Mouse (Mus musculus): Measurements from ENCODE around the gene Pth1r.
A peak's percentile ranks its signal among the peaks of the same experiment; 100 is the strongest.

Pth1r gene

GRCm38 (mm10) chr9:110716775-110717174 lies 30.2 kb downstream of the Pth1r start:
- DNase-seq (ENCODE audit: low read depth, low spot score) = peak; percentile 74

DNA sequence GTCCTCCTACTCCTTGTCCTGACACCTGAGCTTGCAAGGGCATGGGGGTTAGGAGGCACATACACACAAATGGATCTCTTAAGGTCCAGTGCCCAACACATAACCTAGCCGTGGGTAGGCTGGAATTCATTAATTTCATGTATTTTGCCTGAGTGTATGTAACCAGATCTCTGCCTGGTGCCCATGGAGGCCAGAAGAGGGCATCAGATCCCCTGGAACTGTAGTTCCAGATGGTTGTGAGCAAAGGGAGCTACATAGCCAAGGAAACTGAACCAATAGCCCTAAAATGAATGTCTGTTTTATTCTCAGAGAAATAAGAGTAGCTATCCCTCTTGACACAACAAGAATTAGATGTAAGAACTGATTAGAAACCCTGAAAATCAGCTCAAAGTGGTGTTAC lies 31.5 kb downstream of the Pth1r start:
- DNase-seq (ENCODE audit: low read depth, low spot score) = no peak

GRCm38 (mm10) chr9:110713389-110713788 lies 33.6 kb downstream of the Pth1r start:
- DNase-seq (ENCODE audit: low read depth, low spot score) = no peak

DNA sequence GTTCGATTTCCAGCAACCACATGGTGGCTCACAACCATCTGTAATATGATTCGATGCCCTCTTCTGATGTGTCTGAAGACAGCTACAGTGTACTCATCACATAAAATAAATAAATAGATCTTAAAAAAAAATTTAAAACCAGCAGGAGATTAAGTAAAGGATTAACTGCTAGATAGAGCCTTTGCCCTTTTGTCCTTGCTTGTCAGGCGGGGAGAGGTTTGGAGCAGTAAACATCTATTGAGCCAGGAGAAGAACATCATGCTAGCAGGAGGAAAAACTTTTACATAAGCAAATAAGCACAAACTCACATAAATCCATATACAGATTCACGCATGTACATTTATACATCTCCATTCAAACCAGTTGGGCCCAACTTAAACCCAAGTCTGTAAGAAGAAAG lies 34.4 kb downstream of the Pth1r start:
- no peak for DNase-seq (ENCODE audit: low read depth, low spot score)

DNA sequence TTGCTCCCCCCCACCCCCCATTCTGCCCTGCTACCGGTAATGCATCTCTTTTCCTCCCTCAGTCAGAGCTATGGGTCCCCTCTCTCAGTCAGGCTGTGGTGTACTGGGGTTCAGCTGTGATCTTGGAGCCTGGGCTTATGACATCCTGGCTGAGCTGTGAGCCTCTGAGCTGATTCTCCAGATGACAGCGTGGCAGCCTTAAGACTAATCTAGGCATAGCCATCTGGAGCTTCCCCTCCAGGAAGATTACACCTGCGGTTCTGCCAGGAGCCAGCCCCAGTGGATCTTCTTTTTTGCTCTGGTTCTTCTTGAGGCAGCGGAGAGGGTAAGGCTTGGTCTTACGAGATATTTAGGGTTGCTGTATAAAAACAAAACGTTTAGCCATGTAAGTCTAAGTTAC lies 34.9 kb downstream of the Pth1r start:
- DNase-seq (ENCODE audit: low read depth, low spot score) = no peak

DNA sequence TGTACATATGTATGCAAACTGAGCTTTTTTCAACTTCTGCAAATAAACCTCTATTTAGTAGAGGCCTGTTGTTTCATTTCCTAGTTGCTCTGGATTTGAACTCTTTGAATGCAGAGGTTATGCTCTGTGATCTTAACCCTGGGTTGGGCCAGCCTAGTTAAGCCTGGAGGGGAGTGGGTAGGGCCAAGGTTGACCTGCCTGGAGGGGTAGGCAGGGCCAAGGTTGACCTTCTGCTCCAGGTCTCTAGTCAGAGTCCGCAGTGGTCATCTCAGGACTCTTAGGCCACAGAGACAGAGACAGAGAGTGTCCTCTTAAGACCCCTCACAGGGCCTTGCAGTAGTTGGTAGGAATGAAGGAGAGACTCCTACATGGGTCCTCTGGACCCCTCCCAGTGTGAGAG lies 35.4 kb downstream of the Pth1r start:
- DNase-seq (ENCODE audit: low read depth, low spot score) = no peak

DNA sequence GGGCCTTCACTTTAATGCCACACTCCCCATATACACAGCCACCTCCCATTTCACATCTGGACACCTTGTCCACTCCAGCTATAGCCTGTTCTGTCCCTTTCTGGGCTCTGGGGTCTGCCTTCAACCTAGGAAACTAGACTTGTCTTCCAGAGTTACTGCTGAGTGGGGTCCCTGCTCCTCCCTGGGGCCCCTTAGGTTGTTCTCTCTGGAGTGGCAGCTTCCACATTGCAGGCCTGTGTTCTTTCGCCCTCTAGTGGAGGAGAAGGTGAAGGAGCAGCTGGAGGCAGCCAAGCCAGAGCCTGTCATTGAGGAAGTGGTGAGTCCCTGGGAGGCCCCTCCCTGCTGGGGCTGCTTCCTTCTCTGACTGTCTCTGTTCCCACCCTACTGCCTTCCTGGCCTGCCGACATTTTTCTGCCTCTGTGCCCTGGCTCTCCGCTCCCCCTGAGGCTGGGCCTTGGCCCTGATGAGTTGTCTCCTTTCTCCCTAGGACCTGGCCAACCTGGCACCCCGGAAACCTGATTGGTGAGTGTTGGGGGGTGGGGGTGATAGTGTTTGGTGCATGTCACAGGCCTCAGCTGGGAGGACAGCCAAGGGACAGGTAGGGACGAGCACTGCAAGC lies 37.2 kb downstream of the Pth1r start:
- peak; percentile 61 for DNase-seq (ENCODE audit: low read depth, low spot score)

- no peak for DNase-seq (ENCODE audit: low read depth, low spot score)
Observed at GRCm38 (mm10) chr9:110706784-110707183, 40.2 kb downstream of the Pth1r start.

DNA sequence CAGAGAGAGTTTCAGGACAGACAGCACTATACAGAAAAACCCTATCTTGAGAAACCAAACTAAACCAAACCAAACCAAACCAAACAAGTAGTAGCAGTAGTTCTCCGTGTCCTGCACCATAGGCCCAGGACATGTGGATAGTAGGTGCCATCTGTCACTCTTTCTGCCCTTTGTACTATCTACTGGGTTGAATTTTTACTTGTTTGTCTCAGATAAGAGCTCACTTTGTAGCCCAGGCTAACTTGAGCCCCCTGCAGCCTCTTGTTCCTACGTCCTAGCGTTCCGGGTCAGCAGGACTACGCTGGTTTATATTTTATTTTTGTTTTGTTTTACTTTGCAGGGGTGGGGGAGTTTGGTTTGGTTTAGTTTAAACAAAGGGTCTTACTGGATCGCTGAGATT lies 43.0 kb downstream of the Pth1r start:
- no peak for DNase-seq (ENCODE audit: low read depth, low spot score)

- no peak for DNase-seq (ENCODE audit: low read depth, low spot score)
Observed at GRCm38 (mm10) chr9:110702848-110703247, 44.1 kb downstream of the Pth1r start.

DNA sequence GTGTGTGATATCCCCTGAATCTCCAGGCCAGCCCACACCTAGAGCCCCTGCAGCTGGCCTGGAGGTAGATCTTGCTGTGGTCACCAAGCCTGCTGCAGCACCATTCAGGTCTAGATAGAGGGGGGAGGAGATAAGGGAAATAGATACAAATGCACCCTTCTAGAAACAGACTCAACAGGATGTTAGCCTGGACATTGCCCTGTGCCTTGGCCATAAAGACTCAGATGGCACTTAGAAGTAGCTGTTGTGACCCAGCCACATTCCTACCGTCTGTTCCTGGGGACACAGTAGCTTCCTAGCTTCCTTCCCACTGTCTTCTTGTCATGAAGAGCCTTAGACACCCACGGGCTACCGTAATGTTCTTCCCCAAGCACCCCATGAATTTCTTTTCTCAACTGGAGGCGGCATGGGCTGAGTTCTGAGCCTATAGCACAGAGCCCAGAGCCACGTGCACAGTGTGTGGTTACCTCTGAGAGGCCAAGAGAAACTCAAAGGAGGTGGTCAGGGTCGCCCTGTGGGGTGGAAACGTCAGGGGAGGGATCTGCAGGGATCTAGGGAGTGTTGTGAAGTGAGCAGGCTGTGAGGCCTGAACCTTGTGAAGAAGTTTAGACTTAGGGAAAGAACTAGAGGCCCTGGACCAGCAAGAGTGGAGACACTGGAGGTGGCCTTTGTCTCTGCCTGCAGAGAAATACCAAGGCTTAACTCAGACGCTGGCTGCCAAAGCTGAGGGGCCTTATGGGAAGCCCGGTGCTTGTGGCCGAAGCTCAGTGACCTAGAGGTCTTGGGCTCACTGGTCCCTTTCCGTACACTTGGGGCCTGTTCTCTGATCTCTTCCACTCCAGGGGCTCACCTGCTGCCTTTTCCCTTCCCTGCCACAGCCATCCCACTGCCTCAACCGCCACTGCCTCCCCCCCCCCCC lies 45.6 kb downstream of the Pth1r start:
- no peak for DNase-seq (ENCODE audit: low read depth, low spot score)

- no peak for DNase-seq (ENCODE audit: low read depth, low spot score)
Observed at GRCm38 (mm10) chr9:110699574-110699973, 47.4 kb downstream of the Pth1r start.

DNA sequence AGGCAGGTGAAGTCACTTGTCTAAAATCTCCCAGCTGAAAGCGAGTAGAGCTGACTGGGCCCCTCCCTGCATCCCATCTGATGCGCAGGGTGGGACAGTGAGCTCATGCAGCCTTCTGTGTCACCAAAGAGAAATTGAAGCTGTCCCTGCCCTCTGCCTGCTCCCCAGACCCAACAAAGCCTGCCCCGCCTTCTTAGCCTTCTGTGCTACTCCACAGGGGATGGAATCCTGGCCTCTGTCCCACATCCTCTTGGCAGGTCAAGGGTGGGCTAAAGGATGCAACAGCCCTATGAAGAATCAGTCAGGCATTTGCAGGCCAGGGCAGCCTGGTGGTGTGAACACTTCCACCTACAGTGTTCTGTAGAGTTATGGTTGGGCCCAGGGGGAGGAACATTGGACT lies 49.5 kb downstream of the Pth1r start:
- DNase-seq (ENCODE audit: low read depth, low spot score) = no peak

DNA sequence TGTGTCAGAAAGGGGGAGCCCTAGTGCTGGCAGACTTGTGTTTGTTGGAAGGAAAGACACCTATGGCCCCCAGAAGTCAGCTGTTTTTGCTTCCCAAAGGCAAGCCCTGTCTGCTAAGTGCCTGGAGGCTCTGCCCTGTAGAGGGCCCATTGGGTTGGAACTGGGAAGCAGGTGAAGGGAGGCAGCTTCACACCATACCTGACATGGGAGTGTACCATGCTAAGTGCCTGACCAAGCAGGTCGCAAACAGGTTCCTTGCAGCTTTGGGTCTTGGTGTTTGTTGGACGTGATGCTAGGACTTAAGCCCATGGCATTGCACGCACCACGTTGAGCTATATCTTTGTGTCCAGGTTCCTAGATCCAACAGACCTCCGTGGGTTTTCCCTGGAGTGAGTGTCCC lies 50.5 kb downstream of the Pth1r start:
- DNase-seq (ENCODE audit: low read depth, low spot score) = no peak

GRCm38 (mm10) chr9:110695165-110695755 lies 51.7 kb downstream of the Pth1r start:
- DNase-seq (ENCODE audit: low read depth, low spot score) = no peak

- no peak for DNase-seq (ENCODE audit: low read depth, low spot score)
Observed at GRCm38 (mm10) chr9:110689261-110689779, 57.6 kb downstream of the Pth1r start.

GRCm38 (mm10) chr9:110687846-110688245 lies 59.1 kb downstream of the Pth1r start:
- DNase-seq (ENCODE audit: low read depth, low spot score) = no peak

- no peak for DNase-seq (ENCODE audit: low read depth, low spot score)
Observed at GRCm38 (mm10) chr9:110687061-110687460, 59.9 kb downstream of the Pth1r start.

DNA sequence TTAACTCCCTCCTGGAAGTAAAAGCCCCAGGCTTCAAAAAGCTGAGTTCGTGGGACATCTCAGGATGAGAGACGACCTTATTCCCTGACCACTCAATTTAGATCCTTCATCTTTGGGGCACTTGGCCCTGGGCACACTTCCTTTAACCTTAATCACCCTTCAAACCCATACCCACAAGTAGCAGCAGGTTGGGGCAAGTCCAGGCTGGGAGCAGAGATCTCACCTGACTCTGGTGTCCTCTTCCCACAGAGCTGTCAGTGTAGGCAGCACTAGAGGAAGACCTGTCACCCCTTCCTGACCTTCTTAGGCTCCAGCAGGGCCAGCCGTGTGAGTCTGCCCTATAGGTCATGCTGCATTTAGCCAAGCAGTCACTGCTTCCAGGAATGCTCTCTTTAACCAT lies 60.5 kb downstream of the Pth1r start:
- DNase-seq (ENCODE audit: low read depth, low spot score) = no peak

- no peak for DNase-seq (ENCODE audit: low read depth, low spot score)
Observed at GRCm38 (mm10) chr9:110685591-110685990, 61.4 kb downstream of the Pth1r start.

DNA sequence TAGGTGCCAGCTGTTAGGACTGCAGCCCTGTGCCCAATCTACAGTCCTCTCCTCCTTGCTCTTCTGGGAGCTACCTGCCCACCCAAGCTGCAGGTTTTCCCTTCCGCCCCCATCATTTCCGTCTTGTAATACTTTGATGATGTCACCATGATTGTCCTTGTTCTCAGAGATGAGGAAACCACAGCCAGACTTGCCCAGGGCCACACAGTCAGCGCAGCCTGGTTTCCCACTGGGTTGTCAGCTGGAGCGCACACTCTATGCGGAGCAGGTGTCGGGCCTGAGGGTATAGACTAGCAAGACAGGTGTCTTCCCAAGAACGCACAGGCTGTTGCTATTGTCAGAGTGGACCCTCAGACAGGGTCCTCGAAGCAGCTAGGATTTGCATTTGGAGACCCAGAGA lies 61.8 kb downstream of the Pth1r start:
- no peak for DNase-seq (ENCODE audit: low read depth, low spot score)

DNA sequence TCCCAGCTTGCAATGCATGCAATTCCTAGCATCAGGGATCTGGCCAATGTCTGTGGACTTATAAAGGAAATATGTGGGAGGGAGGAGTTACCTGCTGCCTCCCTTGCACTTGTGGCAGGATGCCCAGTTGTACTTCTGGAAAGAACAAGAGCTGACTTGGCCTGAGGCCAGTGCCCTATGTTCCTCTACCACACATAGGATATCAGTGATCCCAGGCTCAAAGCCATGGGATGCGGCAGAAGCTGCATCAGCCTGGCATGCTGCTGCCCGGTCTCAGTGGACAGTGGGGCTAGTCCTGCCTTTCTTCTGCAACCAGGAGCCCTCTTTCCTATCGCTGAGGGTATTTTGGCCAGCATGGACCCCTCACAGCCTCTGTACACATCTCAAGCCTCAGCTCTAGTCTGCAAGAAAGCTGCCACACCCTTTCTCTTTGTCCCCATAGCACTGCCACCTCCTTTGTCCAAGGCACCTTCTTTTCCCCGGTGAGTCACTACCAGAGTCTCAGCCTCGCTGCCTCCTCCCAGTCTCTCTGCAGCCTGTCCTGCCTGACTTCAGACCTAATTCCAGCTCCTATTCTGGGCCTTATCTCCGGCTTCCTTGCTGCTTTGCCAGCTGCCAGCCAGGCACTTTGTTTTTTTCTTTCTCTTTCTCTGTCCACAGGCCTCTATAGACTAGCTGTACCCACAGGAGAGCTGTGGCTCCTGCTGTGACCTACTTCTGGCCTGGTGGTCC lies 62.7 kb downstream of the Pth1r start:
- DNase-seq (ENCODE audit: low read depth, low spot score) = no peak

Measured in forelimb bud, embryonic 11.5 days (tissue).